Mouse (Mus musculus): ENCODE measurements around the gene Slc29a2.

DNA sequence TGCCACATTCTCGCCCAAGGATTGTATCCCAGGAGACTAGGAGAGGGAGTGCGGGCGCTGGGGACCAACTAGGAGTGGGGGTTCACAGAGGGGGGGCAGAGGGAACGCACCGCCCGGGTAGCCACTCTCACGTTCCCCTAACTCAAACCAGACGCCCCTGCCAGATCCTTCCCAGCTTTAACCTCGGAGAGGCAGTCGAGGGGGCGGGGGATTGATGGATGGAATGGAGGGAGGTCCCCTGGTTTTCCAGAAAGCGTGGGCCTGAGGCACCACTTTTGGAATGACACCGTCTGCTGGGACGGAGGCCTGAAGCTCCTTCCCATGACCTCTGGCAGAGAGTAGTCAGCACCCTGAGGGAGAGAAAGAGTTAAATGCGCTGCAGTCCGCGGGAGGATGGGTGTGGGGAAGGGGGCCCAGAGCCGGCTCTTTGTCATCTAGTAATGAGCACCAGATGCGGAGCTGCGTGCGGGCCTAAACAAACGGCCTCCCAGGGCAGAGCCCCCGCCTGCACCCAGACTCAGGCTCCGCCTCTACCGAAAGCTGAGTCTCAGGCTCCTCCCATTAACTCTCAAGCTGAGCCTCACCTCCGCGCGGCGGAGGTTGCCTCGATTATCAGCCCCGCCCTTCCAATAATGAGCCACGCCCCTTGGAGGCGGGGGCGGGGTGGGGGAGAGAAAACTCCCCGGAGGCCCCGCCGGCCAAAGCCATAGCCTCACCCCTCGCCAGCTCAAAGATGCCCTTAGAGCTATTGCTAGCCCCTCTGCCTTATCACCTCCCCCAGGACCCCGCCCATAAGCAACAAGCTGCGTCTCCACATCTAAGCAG, 48.1 kb downstream of the Slc29a2 start:
- TF ChIP-seq CTCF (IDR thresholded peaks at IDR 0.05; ENCODE audit: low read depth, low read length) (no peak), POLR2A (IDR thresholded peaks at IDR 0.05; ENCODE audit: extremely low read depth, insufficient read depth, low read length) (no peak)

Data from liver, adult 2 months (tissue).